Mouse (Mus musculus) natural killer cell, adult 2 months (primary cell): ENCODE results near the gene Npw.

Experiments used
- DNase-seq, 2 experiments: peaks; one replicate each; pipeline ENCODE4 v3.0.0; 2022; ENCODE audit warnings: low spot score in 2 of 2

Gene Npw

DNA sequence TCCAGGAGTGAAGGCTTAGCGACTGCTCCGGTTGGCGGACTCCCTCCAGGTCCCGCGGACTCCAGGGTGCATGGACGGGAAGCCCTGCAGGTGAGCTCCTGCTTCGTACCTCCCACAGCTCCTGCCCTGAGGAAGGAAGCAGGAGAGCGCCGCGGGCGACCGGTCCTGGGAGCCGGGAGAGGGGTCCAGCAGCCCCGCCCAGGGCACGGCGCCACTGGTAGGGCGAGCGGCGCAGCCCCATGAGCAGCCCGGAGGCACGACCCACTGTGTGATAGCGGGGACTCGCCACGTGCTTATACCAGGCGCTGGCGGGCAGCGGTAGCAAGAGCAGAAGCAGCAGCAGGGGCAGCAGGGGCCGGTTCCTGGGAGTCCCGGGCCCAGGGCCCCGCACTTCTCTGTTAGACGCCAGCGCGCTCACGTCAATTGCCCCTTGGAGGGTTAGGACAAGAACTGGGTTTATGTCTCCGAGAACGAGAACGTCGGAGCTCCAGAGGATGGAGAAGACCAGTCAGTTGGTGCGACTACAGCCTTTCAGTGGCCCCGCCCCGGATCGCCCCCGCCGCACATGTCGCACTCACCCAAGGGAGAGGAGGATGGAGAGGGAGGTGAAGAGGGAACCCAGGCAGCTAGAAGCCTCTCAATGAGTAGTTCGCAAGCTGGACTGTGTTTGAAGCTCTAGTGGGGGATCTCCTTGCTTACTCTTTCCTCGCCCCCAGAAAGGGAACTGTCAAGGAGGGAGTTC is at the start of gene Npw:
Gene Npw, minus strand, starts transcription at position 441 of the 742 bp plus-strand sequence.
- peak in 1 of 2 experiments; percentile 18 for DNase-seq

DNA sequence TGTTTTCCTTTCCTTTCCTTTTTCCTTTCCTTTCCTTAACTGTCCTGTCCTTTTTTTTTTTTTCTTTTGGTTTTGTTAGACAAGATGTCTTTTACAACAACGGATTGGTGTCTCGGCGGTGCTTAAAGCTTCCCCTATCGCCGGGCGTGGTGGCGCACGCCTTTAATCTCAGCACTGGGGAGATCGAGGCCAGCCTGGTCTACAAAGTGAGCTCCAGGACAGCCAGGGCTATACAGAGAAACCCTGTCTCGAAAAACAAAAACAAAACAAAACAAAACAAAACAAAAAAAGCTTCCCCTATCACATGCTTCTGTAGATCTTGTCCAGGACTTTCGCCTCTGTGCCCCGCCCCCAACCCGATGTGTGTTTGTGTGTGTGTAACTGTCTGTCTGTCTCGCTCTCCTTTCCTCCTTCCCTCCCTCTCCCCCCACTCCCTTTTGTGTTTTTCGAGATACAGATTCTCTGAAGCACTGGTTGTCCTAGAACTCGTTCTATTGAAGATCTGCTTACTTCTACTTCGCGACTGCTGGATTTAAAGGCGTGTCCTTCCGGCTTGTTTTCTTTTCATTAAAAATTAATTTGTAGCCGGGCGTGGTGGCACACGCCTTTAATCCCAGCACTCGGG is 49.7 kb upstream of the Npw start:
- no peak for DNase-seq

- peak; percentile 85 to 89 for DNase-seq
Observed at GRCm38 (mm10) chr17:24706982-24707800, 48.9 kb upstream of the Npw start, which contains the start of gene Tbl3. Gene Tbl3, minus strand, starts transcription at chr17:24707660.

DNA sequence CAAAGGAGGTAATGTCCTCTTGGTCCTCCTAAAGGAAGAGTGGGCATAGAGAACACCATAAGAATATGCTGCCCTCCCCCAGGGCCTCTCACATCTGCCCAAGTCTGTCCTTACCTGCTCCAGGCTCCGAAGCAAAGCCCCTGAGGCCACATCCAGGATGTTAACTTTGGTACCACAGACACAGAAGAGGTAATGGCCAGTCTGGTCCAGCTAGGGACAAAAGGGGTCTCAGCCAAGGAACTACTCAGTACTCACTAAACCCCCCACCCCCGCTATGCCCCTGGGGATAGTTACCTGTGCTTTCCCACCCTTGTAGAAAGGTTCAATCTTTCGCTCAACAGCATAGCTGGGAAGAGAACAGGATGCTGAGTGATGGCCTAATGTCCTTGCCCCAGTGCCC is 47.6 kb upstream of the Npw start:
- DNase-seq, result no peak

- DNase-seq, result no peak
Observed at GRCm38 (mm10) chr17:24701251-24701650, 43.0 kb upstream of the Npw start.

- DNase-seq, result no peak
Observed at GRCm38 (mm10) chr17:24699473-24699872, 41.2 kb upstream of the Npw start.

DNA sequence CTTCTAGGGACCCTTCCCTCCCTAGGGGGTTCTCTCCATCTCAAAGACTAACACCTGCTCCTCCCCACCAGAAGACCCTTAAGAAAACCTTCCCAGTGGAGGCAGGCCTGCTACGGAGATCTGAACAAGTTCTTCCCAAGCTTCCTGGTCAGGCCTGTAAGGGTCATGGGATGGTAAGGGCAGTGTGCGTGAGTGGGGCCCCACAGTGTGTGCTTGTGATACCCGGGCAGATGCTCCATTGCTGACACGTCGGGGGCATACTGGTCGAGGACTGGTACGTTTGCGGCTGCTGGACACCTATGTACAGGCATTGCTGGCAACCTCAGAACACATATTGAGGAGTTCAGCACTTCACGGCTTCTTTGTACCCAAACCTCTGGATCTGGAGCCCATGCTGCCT is 40.5 kb upstream of the Npw start:
- DNase-seq, result no peak

GRCm38 (mm10) chr17:24697985-24698384 is 39.7 kb upstream of the Npw start:
- DNase-seq, result no peak

- peak; percentile 34 to 68 for DNase-seq
Observed at GRCm38 (mm10) chr17:24696011-24696697, 37.9 kb upstream of the Npw start, which contains the start of the genes Gfer and Noxo1. Gene Gfer, minus strand, starts transcription at chr17:24696156. Gene Noxo1, plus strand, starts transcription at chr17:24696234.

DNA sequence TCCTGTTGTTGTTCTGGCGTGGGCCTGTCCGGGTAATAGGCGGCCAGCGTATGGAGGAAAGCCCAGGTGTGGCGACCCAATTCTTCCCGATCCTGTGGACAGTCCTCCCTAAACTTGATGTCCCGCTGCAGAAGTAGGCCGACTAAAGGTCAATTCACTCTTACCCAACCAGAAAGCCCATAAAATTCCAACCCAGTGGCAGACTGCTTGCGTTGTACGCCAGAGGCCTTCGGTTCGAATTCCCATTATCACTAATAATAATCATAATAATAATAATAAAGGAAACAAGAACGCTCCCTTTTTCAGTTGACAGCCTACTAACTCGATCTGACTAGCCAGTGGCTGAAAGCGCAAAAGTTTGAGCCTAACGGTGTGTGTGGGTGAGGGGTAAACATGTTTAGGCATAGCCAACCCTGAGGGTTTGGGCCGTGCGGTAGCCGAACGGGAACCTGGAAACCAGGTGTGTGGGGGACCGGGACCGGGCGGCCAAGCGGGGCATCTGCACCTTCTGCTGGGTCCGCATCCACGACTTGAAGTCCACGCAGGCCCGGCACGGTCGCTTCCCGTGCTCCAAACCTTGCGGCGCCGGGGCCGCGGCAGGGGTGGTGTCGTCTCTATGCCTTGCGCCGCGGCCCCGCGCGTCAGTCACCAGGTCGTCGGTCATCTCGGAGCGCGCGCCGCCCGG is 37.2 kb upstream of the Npw start:
- no peak for DNase-seq

DNA sequence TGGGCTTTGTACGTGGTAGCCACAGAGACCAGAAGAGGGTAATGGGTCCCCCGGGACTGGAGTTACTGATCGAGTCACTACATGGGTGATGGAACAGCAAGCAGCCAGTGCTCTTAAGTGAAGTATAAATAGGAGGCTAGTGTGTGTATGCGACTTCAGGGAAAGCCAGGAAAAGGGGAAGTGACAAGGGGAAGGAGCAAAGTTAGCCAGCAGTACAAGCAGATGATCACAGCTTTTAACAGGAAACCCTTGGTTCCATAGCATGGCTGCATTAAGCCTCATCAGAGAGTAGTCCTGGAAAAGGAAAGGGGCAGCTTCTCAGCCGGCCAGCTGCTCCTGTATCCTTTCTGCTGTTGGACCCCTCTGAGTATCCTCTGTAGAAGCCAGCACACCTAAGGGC is 34.1 kb upstream of the Npw start:
- no peak for DNase-seq

- no peak for DNase-seq
Observed at GRCm38 (mm10) chr17:24689251-24690081, 31.2 kb upstream of the Npw start, which contains the start of gene Syngr3. Gene Syngr3, minus strand, starts transcription at chr17:24689955.

DNA sequence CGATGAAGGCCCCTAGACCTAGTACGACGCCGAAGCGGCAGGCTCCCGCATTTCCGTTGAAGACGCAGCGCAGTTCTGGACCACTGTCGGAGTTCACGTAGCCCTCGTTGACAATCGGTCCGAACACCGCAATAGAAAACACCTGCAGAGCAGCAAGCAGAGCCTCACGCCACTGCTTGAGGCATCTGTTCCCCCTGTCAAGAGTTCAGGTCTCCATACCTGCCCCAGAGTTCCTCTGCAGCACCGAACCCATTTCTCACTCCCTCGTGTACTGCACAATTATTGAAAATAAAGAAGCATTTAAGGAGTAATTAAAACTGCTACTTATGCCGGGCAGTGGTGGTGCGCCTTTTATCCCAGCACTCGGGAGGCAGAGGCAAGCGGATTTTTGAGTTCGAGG is 29.3 kb upstream of the Npw start:
- no peak for DNase-seq

DNA sequence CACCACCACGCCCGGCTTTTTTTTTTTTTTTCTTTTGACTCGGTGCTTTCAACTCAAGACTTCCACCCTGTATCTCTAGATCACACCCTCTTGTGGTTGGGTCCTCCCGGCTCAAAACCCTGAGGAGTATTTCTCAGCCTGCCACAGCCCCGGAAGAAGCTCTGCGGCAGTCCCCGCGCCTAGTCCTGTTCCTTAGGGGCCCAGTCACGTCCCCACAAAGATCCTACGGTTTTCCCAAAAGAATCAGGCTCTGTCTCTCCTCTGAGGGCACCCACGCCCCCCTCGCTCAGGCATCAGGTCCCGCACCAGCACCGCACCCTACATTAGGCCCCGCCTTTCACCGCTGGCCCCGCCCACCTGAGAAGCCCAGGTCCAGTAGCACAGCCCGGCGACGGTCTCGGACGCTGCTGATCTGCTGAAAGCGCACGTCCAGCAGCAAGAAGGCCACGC is 28.9 kb upstream of the Npw start:
- peak; percentile 42 to 51 for DNase-seq

GRCm38 (mm10) chr17:24686514-24686913 is 28.3 kb upstream of the Npw start:
- peak; percentile 49 to 65 for DNase-seq

GRCm38 (mm10) chr17:24677500-24678080 is 19.3 kb upstream of the Npw start:
- DNase-seq, result no peak

DNA sequence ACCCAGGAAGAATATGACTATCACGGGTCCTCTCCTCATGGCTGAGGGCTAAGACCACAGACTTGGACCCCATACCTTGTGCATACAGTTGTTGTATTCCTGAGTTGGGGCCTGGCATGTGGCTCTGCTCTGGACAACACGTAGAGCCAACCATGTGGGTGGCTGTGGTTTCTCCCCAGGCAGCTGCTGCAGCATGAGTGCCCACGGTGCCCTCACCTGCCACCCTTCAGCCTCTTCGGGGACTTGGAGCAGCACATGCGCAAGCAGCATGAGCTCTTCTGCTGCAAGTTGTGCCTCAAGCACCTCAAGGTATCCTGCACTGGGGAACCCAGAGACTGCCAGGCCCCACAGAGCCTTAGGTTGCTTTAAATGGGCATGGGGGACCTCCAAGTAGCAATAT is 18.6 kb upstream of the Npw start:
- DNase-seq, result no peak

GRCm38 (mm10) chr17:24676187-24676586 is 17.9 kb upstream of the Npw start:
- DNase-seq, result peak; percentile 66 to 75

- DNase-seq, result no peak
Observed at GRCm38 (mm10) chr17:24674277-24674676, 16.0 kb upstream of the Npw start.

DNA sequence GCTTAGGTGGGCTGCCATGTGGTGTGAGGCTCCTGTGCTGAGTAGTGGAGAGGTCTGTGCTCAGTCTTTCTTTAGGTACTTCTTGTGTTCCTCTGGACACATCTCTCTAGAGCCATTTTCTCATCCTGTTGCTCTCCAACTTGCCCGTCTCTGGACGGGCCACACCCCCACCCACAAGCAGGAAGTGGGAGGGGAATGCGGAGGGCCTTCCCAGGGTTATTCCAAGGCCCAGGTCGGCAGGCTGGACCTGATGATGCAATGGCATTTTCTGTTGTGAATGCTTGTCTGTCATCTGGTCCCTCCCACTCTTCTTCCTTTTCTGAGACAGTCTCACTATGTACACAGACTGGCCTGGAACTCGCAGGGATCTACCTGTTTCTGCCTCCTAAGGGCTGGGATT is 13.9 kb upstream of the Npw start:
- DNase-seq, result no peak
